Mouse (Mus musculus) heart, adult 8-10 months (tissue): ENCODE data around the gene Smarcal1. TPM values are rescaled to one million over a fixed set of nuclear protein-coding genes. Genes with fewer than 3 reads are reported as not detected.

Source experiments
- DNase-seq: peaks from one replicate; pipeline ENCODE4 v3.0.0; 2022; ENCODE audit warnings: low spot score
- total RNA-seq, 4 experiments: library from RNA; stranded (reverse); gene quantifications; 2 replicates each; pipeline ENCODE4 v1.2.4; 2022

The Smarcal1 gene
- total RNA-seq: 10 to 100 TPM; 28.2 to 32.2 (median 29.4) TPM

DNA sequence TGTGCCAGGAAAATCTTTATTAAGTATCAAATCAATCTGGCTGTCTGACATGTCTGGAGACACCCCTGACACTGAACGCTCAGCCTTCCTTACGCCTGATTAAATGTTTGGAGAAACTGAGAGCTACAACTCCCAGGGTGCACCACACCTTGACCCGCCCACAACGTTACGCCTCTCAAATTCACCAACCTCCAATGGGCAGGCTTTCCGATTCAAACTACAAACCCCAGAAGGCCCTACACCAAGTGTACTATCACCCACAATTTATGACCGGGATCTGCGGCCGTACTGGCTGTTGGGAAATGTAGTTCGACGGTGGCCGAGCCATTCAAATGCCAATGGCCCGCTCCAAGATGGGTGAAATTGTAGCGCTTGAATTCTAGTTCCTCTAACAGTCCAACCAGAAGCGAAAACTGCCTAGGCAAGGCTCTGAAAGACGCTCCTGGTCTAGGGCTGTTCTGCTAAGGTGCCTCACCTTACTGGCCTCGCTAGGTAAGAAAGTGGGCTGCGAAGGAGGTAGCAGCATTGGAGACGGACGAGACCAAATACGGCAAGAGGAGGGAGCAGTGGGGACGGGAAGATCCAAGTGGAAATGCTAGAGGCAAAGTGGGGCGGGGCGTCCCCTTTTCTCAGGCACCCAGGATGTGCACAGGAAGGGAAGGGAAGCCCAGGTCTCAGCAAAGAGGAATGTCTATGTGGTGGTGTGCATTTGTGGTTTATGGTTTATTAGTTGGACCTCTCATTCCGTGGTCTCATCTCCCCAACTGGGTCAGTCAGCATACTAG, at the start of gene Smarcal1:
Gene Smarcal1 (plus strand): TSS at position 305 of the 785 bp plus-strand sequence.
- peak; percentile 98 for DNase-seq

DNA sequence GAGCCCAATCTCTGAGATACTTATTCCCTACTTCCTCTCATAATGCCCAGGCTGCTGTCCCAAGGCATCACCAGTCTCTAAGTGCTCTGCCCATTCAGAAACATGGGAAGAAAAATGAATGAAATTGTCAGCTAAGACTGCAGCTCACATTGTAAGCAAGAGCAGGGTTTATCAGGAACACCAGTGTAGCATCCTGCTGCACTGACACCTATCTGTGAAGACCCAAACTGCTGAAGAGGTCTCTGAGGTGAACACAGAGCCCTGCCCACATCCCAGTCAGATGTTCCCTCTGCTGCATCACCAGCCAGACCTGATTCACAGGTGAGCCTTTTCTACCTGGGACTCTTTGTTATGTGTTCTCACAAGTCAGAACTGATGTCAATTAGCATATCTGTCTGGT, 49.6 kb upstream of the Smarcal1 start:
- DNase-seq: no peak

DNA sequence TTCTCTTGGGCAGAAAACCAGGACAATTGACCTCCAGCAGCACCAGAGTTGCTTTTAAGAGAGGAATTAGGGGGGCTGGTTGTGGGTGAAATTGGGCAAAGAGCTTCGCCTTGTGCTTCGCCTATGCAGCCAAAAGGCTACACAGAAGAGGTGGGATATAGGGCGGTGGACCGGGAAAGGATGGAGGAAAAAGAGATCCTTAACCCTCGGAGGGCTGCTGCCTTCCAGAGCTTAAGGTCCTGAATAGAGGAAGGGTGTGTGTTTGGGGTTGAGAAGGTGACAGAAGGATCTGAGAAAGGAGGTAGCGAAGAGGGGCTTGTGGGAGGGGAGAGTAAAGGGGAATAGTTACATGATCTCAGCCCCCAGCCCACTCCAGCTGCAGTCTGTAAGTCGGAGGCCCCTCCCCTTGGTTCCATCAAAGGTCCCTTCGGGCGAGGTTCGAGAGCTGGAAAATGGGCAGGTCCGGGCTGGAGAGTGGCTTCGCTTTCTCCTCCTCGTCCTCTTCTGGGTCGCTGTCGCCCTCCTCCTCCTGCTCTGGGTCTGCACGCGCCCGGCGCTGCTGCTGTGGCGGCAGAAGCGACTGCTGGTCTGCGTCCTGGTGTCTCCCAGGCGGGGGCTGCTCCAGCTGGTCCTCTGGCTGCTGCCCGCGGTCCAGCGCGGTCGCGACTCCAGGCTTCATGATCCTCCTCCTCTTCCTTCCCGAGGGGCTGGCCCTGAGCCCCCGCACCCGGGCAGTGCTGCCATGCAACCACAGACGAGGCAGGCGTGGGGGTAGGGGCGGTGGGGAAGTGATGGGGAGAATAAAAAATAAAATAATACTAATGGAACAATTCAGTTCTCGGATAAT, 47.1 kb upstream of the Smarcal1 start:
- no peak for DNase-seq

DNA sequence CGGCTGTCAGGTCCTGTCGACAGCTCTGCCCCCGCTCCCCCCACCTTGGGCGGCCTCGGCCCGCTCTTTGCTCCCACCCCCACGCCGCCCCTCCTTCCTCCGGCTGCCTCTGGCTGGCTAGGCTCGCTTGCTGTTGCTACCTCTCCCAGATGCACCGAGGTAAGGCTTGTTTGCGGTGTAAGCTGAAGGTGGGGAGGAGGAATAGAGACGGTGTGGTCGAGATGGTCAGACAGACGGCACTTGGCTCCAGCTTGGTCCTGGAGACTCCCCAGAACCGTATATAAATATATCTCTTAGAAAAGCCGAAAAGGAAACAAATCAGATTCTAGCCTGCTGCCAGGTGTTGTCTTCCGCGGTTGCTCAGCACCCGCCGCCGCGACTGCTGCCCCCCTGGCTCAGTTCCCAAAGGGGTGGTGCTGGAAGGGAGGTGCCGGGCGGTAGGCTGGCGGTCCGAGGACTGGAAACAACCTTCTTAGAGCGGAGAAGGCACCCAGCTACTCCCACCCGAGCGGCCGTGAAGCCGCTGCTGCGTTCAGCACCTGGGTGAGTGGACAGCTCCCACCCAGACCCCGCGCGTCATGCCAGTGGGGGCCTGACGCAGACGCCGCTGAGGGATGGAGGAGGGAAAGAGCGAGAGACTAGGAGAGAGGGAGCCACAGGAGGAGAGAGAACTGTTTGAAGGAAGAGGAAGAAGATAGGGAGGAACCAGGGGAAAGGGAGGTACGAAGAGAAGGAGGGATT, 46.3 kb upstream of the Smarcal1 start, which contains the start of gene March4:
Gene March4 (minus strand): TSS at position 320 of the 741 bp plus-strand sequence.
- no peak for DNase-seq

DNA sequence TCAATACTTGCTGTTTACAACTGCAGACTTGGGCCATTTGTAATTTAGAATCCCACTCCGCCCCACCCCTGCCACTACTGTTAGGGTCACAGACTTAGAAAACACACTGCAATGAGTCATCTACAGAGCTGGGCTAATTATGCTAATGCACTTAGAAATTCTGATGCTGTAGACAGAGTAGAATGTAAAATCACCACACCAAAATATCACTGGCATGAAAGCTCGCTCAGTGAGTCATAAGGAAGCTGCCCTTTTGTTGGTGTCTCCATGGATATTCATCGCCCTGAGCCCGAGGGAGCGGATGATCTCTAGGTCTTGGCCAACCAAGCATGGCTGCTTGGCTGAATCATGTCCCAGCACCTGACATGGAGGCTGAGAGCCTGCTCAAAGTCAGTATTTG, 44.8 kb upstream of the Smarcal1 start:
- no peak for DNase-seq

DNA sequence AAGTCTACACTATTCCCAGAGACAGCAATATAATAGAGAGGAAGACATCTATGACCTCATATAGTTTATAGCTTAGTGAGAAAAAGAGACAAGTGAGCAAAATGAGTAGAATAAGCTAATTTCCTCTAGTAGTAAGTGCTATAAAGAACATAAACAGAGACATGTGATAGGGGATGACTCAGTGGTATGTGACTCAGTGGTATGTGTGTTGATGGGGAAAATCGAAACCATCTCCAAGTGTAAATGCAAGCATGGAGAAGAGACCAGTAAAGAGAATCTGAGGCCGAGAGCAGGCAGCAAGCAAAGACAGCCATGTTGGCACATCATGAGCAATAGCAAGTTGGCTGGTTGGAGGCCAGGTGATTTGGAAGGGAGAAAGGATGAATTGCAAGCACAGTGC, 32.7 kb upstream of the Smarcal1 start:
- no peak for DNase-seq

DNA sequence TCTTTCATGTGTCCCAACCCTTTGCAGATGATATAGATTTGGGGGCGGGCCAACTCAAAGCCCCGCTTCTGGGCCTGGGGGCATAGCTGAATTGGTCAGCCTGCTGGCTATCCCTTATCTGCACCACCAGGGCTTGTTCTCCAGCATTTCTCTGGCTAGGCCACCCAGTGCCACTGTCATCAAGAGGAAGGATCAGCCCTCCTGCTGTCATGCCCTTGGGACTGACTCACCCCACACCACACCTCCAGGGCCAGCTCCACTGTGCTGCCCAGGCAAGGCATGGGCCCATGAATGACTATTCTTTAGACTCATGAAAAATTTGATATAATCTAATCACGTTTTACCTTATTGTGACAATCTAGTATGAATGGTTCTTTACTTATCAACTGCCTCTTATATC, 26.6 kb upstream of the Smarcal1 start:
- DNase-seq: no peak

DNA sequence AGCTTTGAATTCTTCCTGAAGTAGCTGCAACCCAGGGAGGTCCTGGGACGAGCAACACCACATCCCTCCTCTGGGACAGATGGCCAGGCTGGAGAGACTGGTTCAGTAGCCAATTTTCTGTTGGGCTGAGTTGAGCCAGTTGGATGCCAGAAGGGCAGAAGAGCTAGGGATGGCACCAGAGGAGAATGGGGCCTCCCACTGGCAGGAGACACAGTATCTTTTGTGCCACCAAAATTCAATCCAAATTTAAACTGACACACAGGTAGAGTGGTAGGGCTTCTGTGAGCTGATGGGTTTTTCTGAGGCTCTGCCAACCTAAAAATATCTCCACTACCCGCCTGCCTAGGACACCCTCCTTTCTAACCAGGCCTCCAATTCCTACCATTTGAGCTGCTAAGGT, 24.4 kb upstream of the Smarcal1 start:
- DNase-seq: no peak

DNA sequence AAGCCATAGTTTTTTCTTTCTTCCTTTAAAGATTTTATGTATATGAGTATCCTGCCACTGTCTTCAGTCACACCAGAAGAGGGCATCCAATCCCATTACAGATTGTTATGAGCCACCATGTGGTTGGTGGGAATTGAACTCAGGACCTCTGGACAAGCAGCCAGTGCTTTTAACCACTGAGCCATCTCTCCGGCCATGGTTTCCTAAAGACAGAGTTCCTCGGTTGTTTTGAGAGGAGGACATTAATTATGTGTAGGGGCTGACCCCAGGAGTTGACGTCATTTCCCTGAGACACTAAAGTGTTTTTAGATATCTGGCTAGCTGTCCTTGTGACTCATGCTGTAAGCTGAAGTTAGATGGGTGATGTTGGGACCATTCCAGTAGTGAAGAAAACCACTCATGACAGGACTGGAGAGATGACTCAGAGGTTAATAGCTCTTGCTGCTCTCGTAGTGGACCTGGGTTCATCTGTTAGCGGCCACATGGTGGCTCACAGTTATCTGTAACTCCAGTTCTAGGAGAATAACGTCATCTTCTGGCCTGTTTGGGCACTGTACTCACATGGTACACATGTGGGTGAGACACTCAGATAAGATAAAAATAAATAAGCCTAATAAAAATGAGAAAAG, 18.6 kb upstream of the Smarcal1 start:
- no peak for DNase-seq

DNA sequence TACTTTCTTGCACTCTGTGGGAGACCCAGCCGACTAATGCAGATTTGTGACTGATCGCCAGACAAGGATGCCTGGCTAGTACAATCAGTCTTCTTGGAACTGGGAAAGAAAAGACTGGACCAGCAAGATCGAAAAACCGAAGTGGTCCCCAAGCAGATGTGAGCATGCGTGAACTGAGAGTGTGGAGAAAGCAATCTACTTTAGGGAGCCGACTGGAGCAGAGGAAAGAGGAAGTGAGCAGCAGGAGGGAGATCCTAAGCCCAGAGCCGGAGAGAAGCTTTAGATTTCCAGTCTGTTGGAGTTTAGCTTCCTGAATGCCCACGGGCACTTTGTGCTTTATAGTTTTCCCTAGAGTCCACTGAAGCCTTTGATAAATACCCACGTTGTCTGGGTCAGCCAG, 16.0 kb upstream of the Smarcal1 start:
- no peak for DNase-seq

DNA sequence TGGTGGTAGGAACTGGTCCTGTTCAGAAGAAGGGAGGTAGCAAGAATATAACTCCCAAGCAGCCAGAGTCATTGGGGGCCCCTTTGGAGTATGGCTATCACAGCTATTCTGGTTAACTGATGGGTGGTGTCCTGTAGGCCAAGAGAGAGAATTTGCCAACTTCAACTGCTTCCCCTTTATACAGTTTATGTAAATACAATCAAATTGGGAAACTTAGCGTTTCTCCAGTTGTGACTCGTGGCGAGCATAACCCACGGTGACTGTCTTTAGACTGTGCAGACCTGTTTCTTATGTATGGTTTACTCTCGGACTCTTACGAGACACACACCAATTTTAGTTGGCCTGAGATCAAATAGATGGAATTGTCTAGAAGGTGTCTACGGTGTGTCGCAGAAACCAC, 14.3 kb upstream of the Smarcal1 start:
- no peak for DNase-seq

DNA sequence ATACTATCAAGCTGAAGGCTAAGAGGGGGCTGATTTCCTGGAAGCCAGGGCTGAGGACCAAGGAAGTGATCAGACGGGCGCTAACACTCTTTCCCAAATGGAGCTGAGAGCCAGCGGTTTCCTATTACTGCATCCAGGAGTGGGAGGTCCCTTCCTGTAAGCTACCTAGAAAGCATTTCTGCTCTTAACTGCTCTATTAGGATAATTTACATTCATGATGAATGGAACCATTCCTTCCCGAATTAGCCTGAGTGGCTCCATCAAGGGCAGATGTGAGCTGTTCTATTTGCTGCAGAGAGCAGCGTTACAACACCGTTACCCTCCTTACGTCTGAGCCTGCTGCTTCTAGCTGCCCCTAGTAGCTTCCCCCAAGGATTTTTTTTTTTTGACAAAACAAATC, 9.0 kb upstream of the Smarcal1 start:
- no peak for DNase-seq

DNA sequence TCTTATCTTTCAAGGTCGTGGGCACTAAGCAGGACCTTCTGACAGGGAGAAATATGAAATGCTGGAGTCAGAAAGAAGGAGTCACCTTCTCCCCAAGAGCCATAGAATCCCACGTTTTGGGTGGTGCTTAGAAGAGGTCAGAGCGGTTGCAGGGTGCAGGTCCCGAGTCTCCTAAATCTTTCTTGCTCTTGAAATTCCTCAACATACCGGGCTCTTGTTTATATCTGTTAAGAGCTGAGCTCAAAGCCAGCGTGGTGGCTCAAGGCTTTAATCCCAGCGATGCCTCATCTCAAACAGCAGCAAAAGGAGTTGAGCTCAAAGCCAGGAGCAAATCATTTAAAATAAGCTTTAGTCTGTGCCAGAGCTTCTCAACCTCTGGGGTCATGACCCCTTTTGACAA, 8.4 kb upstream of the Smarcal1 start:
- no peak for DNase-seq

DNA sequence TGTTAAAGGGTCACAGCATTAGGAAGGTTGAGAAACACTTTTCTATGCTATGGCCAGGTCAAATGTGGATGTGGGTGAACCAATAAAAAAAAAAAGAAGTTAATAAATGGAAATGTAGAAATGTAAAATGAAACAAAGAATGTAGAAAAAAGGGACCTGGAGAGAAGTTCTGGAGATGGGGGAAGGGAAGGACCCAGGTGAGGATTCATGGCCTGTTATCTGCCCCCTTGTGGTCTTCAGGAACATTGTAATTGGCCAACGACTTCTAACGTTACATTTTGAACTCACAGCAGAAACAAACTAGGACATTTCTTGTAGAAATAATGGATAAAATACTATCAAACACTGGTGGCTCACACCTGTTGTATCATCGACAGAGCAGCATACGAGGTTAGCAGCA, 7.9 kb upstream of the Smarcal1 start:
- DNase-seq: no peak

DNA sequence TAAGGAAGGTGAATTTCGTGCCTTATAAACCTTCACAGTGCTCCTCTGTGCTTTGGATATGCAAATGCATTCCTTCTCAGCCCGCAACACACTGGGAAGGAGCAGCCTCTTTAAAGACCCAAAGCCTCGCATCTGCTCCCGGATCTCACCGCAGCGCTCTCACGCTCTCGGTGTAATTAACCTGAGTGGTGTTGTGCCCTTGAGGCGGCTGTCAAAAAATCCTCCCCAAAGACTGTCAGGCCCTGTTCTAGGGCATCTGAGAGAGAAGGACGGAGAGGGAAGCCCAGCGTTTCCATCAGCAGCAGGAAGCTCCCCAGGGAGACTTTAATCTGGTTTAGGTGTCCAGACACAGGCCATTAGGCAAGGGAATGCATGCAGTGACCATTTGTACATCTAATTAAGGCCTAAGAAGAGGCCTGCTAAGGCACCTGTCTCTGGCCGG, 5.5 kb upstream of the Smarcal1 start:
- no peak for DNase-seq

DNA sequence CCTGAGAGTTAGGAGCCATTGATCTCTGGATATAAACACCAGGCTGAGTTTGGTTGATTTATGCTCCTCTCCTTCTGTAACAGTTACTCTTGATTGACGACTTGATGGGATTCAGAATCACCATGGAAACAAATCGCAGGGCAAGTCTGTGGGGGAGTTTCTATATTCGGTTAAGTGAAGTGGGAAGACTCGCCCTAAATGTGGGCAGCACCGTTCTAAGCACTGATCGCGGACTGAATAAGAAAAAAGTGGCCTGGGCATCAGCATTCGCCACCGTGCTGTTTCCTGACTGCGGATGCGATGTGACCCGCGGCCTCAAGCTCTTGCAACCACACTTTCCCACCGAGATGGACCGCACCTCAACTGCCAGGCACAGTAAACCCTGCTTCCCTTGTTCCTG, 4.7 kb upstream of the Smarcal1 start:
- DNase-seq: no peak

DNA sequence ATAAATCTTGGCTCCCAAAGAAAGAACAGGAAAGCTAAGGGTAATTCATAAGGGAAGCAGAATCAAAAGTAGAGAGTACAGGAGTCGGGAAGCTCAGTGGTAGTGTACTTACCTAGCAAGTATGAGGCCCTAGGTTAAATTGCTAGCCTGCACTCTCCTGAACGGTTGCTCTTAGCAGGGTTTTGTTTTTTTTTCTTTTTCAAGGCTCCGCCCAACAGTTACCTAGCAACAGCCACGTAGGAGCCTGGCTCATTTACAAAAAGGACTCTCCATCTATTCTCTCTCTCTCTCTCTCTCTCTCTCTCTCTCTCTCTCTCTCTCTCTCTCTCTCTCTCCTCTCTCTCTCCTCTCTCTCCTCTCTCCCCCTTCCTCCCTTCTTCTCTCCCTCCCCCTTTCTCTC, 4.2 kb upstream of the Smarcal1 start:
- no peak for DNase-seq

DNA sequence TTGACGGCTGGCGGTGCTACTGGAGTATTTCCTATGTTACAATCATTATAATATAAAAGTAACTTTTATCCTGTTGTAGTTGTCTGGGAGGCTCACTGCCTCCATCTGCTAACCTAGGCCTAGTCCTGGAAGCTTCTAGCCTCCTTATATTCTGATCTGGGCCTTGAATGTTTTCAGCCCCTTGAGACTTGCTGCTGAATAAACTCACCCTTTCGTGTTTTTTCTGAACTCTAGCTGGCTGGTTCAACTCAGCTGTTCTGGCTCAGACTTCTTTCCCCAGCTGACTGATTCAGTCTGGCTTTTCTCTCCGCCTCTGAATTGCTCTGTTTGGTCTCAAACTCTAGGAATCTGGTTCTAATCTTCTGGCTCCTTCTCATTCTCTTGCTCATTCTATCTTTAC, 855 bp downstream of the Smarcal1 start:
- no peak for DNase-seq

DNA sequence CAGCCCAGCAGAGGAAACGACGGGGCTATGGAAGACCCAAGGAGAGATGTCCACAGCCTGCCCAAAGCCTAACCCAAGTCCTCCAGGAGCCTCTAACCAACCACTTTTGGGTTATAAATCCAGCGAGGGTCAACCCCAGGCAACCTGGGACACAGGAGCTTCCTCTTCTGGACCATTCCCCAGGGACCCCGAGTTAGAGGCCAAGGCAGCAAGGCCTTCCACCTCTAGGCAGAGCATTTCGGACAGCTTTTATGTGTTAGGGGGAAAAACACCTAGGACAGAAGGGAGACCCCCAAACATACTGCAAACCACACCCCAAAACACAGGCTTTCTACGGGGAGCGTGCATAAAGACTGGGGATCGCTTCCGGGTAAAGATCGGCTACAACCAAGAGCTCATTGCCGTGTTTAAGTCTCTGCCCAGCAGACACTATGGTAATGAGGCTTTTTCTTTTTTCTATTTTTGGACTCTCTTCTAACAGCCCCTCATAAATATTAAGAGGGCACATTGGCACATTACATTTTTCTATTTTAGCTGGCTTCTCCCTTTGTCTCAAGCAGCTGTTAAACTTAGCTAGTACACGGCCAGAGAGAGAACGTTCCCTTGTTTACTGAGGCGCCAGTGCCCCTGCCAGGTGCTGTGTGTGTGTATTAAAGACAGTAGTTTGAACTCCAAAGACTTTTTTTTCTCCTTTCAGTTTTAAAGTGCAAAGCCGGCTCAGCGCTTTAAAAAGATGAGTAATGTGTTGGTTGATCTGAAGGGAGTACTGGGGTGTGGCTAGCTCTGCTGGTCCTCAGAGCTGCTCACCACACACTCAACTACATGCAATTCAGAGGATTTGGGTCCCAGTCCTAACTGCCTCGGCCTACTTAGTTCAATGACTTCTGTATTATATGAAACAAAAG, 3.2 kb downstream of the Smarcal1 start:
- no peak for DNase-seq

DNA sequence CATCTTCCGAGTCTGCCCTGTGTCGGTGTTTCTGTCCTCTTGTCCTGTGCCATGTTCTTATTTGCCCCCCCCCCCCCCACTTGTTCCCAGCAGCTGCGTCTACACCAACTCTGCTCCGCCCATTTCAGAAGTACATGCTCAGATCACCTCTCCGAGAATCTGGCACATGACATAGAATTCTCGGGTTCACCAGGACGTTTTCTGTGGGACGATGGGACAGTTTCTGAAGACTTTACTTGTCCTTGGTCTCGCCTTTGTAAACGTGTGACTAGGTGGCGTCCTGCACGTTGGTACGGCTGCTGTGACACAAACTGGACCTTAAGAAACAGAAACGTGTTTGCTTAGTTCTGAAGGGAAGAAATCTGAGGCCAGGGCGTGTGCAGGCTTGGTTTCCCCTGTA, 4.5 kb downstream of the Smarcal1 start:
- DNase-seq: no peak

DNA sequence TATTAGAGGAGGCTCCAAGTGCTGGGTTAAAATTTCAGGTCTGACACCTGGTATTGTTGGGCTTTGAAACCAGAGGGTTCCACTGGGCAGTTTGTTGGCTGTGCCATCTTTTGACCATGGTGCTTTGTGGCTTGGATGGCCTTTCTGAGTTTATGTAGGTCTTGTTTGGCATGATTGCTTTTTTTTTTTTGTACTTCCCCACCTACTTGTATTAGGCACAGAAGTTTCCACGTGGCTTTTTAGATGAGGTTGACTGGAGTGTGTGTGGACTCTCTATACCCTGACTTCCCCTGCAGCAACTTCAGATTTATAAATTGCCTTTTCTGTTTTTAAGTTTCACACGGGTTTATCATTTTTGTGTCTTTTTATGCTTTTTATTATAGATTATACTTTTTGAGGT, 5.7 kb downstream of the Smarcal1 start:
- no peak for DNase-seq
